Mouse (Mus musculus) stomach, embryonic 14.5 days (tissue): ENCODE measurements around the gene Dnah2. TPM values are rescaled to one million over a fixed set of nuclear protein-coding genes. Genes with fewer than 3 reads are reported as not detected.

Experiments
- ATAC-seq: fragments of 200-750 bp; cut with Nextera tagmentation; 2 replicates; pipeline ENCODE4 v1.8.0; 2017; ENCODE audit warnings: low read depth, moderate TSS enrichment; ENCODE audit not compliant: insufficient number of reproducible peaks, insufficient read depth, low FRiP score
- H3K27ac ChIP-seq: fragments of 300-500 bp; sonication (generic); 2 replicates; pipeline ENCODE4 v1.5.1; 2014; ENCODE audit warnings: mild to moderate bottlenecking, low read length, moderate library complexity, mixed read lengths
- H3K27me3 ChIP-seq: fragments of 300-500 bp; sonication (generic); 2 replicates; pipeline ENCODE4 v1.6.1; 2014; ENCODE audit warnings: low read length, control low read depth, mixed read lengths; ENCODE audit not compliant: control insufficient read depth, insufficient read depth
- H3K36me3 ChIP-seq: fragments of 300-500 bp; sonication (generic); 2 replicates; pipeline ENCODE4 v1.6.1; 2014; ENCODE audit warnings: mild to moderate bottlenecking, control low read depth, low read length, moderate library complexity, mixed read lengths; ENCODE audit not compliant: control insufficient read depth, insufficient read depth
- H3K4me1 ChIP-seq: fragments of 300-500 bp; sonication (generic); 2 replicates; pipeline ENCODE4 v1.6.1; 2014; ENCODE audit warnings: low read length, control low read depth, mixed read lengths; ENCODE audit not compliant: control insufficient read depth, insufficient read depth
- H3K4me2 ChIP-seq: fragments of 300-500 bp; sonication (generic); replicated peaks from 2 replicates; pipeline ENCODE4 v1.6.1; 2014; ENCODE audit warnings: low read depth, low read length, control low read depth
- H3K4me3 ChIP-seq: fragments of 300-500 bp; sonication (generic); 2 replicates; pipeline ENCODE4 v1.5.1; 2014; ENCODE audit warnings: low read depth, low read length, control low read depth
- H3K9ac ChIP-seq: fragments of 300-500 bp; sonication (generic); replicated peaks from 2 replicates; pipeline ENCODE4 v1.6.1; 2014; ENCODE audit warnings: low read depth, mild to moderate bottlenecking, control low read depth, low read length, moderate library complexity, mixed read lengths
- H3K9me3 ChIP-seq: fragments of 300-500 bp; sonication (generic); 2 replicates; pipeline ENCODE4 v1.6.1; 2016; ENCODE audit warnings: low read depth, low read length, control low read depth; ENCODE audit not compliant: control insufficient read depth
- WGBS: fragments of 180-500 bp; shearing (Covaris S2); extraction: QIAGEN DNeasy Blood & Tissue Kit; methylation state at CpG from one replicate; pipeline ENCODE4 v1.1.7; 2014; 5-methylcytosine and 5-hydroxymethylcytosine counted together
- polyA plus RNA-seq: library from polyadenylated mRNA; unstranded; fragments of >200 nt; fragmentation: Nextera tagmentation; extraction: Ambion mirVana; gene quantifications from 2 replicates; pipeline ENCODE4 v1.2.1, GENCODE M21; 2014

The Dnah2 gene
- polyA plus RNA-seq, 1 experiment from 2014 or later: 1.4 TPM

GRCm38 (mm10) chr11:69578301-69578700, 29.4 kb upstream of the Dnah2 start:
- peak overlapping the region; percentile 53 for H3K4me3 ChIP-seq
- no peaks in the 10 kb centered on the region for H3K9me3 ChIP-seq
- H3K4me2 ChIP-seq: peak overlapping the region; percentile 95
- H3K36me3 ChIP-seq: peaks cover 6% of the 10 kb centered on the region; the same call in 1 of the 2 replicates
- no peak for ATAC-seq
- 16% methylated on average over 15 of the region's 15 CpGs for WGBS
- peak overlapping the region; percentile 82 for H3K9ac ChIP-seq
- no peaks in the 10 kb centered on the region for H3K27me3 ChIP-seq
- H3K27ac ChIP-seq: peak overlapping the region; percentile 70; the same call in 1 of the 2 replicates
- H3K4me1 ChIP-seq: peaks cover 21% of the 10 kb centered on the region

- no peak overlapping the region for H3K4me2 ChIP-seq
- no peak overlapping the region for H3K27ac ChIP-seq
Observed at GRCm38 (mm10) chr11:69576307-69576706, 27.4 kb upstream of the Dnah2 start.

GRCm38 (mm10) chr11:69575220-69575619, 26.3 kb upstream of the Dnah2 start:
- WGBS: 58% methylated on average over 3 of the region's 3 CpGs
- Histone ChIP-seq H3K4me1 (peaks cover 15% of the 10 kb centered on the region), H3K4me2 (no peak overlapping the region), H3K27ac (no peak overlapping the region), H3K9me3 (no peaks in the 10 kb centered on the region), H3K27me3 (no peaks in the 10 kb centered on the region), H3K36me3 (peaks cover 14% of the 10 kb centered on the region), H3K4me3 (no peak overlapping the region), H3K9ac (no peak overlapping the region)
- no peak for ATAC-seq

More at GRCm38 (mm10) chr11:69576307-69576706, 27.4 kb upstream of the Dnah2 start:
- WGBS: 68% methylated on average over 5 of the region's 5 CpGs
- Histone ChIP-seq H3K4me3 (no peak overlapping the region), H3K4me1 (peaks cover 15% of the 10 kb centered on the region), H3K27me3 (no peaks in the 10 kb centered on the region), H3K9ac (no peak overlapping the region), H3K9me3 (no peaks in the 10 kb centered on the region), H3K36me3 (peaks cover 6% of the 10 kb centered on the region)
- no peak for ATAC-seq

- Histone ChIP-seq H3K27ac (no peak overlapping the region), H3K27me3 (no peaks in the 10 kb centered on the region), H3K4me3 (no peak overlapping the region), H3K9ac (no peak overlapping the region), H3K4me2 (no peak overlapping the region), H3K9me3 (no peaks in the 10 kb centered on the region), H3K4me1 (0 out of 2 replicates have a peak, but pooled peaks cover 10% of the 10 kb centered on the region), H3K36me3 (peaks cover 24% of the 10 kb centered on the region; the same call in 1 of the 2 replicates)
- no peak for ATAC-seq
- 80% methylated on average over 8 of the region's 8 CpGs for WGBS
Observed at GRCm38 (mm10) chr11:69565131-69565530, 16.2 kb upstream of the Dnah2 start.

GRCm38 (mm10) chr11:69564391-69564790, 15.5 kb upstream of the Dnah2 start:
- peaks cover 17% of the 10 kb centered on the region; the same call in 1 of the 2 replicates for H3K36me3 ChIP-seq
- H3K27me3 ChIP-seq: no peaks in the 10 kb centered on the region
- H3K9me3 ChIP-seq: no peaks in the 10 kb centered on the region
- 0 out of 2 replicates have a peak, but pooled peaks cover 15% of the 10 kb centered on the region for H3K4me1 ChIP-seq
- 62% methylated on average over 3 of the region's 3 CpGs for WGBS
- no peak overlapping the region for H3K9ac ChIP-seq
- H3K27ac ChIP-seq: no peak overlapping the region
- no peak for ATAC-seq
- no peak overlapping the region for H3K4me2 ChIP-seq
- no peak overlapping the region for H3K4me3 ChIP-seq

- H3K27ac ChIP-seq: no peak overlapping the region
- no peak overlapping the region for H3K9ac ChIP-seq
- peaks cover 17% of the 10 kb centered on the region; the same call in 1 of the 2 replicates for H3K36me3 ChIP-seq
- ATAC-seq: no peak
- H3K4me1 ChIP-seq: peaks cover 15% of the 10 kb centered on the region; the same call in 1 of the 2 replicates
- 69% methylated on average over 13 of the region's 13 CpGs for WGBS
- H3K4me2 ChIP-seq: no peak overlapping the region
- no peak overlapping the region for H3K4me3 ChIP-seq
- H3K27me3 ChIP-seq: no peaks in the 10 kb centered on the region
- no peaks in the 10 kb centered on the region for H3K9me3 ChIP-seq
Observed at GRCm38 (mm10) chr11:69563373-69563772, 14.5 kb upstream of the Dnah2 start.

GRCm38 (mm10) chr11:69560896-69561854, 12.3 kb upstream of the Dnah2 start:
- Histone ChIP-seq H3K27me3 (no peaks in the 10 kb centered on the region), H3K9me3 (no peaks in the 10 kb centered on the region), H3K4me2 (peak overlapping the region; percentile 94; the same call in 1 of the 2 replicates), H3K4me1 (peaks cover 15% of the 10 kb centered on the region; the same call in 1 of the 2 replicates), H3K9ac (no peak overlapping the region), H3K4me3 (no peak overlapping the region), H3K27ac (no peak overlapping the region), H3K36me3 (peaks cover 14% of the 10 kb centered on the region; the same call in 1 of the 2 replicates)
- WGBS: 30% methylated on average over 16 of the region's 16 CpGs
- no peak for ATAC-seq

GRCm38 (mm10) chr11:69559851-69560765, 11.2 kb upstream of the Dnah2 start, which contains the start of gene Efnb3:
Efnb3 (minus strand) TSS chr11:69560205.
- H3K27me3 ChIP-seq: no peaks in the 10 kb centered on the region
- H3K4me3 ChIP-seq: peak within 1 kb of the TSS; percentile 66
- peak; percentile 51; the same call in 1 of the 2 replicates for ATAC-seq
- H3K36me3 ChIP-seq: peaks cover 12% of the 10 kb centered on the region; the same call in 1 of the 2 replicates
- H3K9ac ChIP-seq: peak within 1 kb of the TSS; percentile 68
- H3K4me2 ChIP-seq: peak within 1 kb of the TSS; percentile 94
- peaks cover 15% of the 10 kb centered on the region; the same call in 1 of the 2 replicates for H3K4me1 ChIP-seq
- peak within 1 kb of the TSS; percentile 44 for H3K27ac ChIP-seq
- H3K9me3 ChIP-seq: no peaks in the 10 kb centered on the region
- 2% methylated on average over 57 of the region's 59 CpGs for WGBS
